Mouse (Mus musculus) liver, postnatal 0 days (tissue): Measurements from ENCODE around the gene Ptdss2.

Source experiments
- CTCF ChIP-seq: sonication (generic); IDR thresholded peaks from 2 replicates; pipeline ENCODE4 v1.5.1; 2016; ENCODE audit warnings: antibody characterized with exemption, low read depth
- EP300 ChIP-seq: IDR thresholded peaks from 2 replicates; pipeline ENCODE4 v1.6.1; 2016; ENCODE audit warnings: antibody characterized with exemption, low read depth, mild to moderate bottlenecking

GRCm38 (mm10) chr7:141117636-141118035 is 4.5 kb upstream of the Ptdss2 start, which contains the start of gene Ano9:
- TF ChIP-seq CTCF: no peak
- TF ChIP-seq EP300: no peak
